Mouse (Mus musculus): ENCODE measurements at regions not wholly inside any gene's neighbourhood (a gene's known extent, or its start where the extent isn't known, plus 50 kb on each side); places are given as distances from the start of the nearest gene placed in this dataset.

- TF ChIP-seq CTCF (IDR thresholded peaks at IDR 0.05; ENCODE audit: low read depth) (peak; percentile 73), EP300 (optimal IDR thresholded peaks at IDR 0.05) (no peak)
Measured at GRCm38 (mm10) chr14:97331388-97331787, 812.5 kb upstream of the Klhl1 start.
